Mouse (Mus musculus): Measurements from ENCODE around the gene Osbpl9. TPM values are rescaled to one million over a fixed set of nuclear protein-coding genes. Genes with fewer than 3 reads are reported as not detected.

The Osbpl9 gene
- polyA plus RNA-seq, 1 experiment from 2014 or later: 52.0 TPM

DNA sequence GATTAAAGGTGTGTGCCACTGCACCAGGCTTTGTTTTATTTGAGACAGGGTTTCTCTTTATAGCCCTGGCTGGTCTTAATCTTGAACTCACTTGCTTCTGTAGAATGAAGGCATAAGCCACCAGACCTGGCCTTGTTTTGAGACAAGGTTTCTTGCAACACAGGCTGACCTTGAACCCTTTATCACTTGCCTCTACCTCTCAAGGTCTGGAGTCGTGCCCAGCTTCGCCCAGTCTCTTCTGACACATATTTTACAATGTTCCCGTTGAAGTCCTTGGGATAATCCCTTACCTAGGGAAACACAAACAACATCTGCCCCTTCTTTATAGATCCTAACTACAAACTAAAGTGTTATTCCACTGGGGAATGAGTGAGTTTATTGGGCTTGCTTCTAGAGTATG lies 19.9 kb upstream of the Osbpl9 start:
- no peaks in the 10 kb centered on the region for H3K27me3 ChIP-seq (ENCODE audit: control insufficient read depth, insufficient read depth, low read length)
- no peak overlapping the region for H3K4me2 ChIP-seq (ENCODE audit: low read length)
- H3K9ac ChIP-seq (ENCODE audit: low read length): no peak overlapping the region
- peaks cover 4 to 16% of the 10 kb centered on the region in 2 experiments for H3K4me1 ChIP-seq (ENCODE audit: control insufficient read depth in 2 of 2, insufficient read depth in 2 of 2, low read length in 2 of 2)
- H3K36me3 ChIP-seq (ENCODE audit: control insufficient read depth, insufficient read depth, low read length): no peaks in the 10 kb centered on the region
- ATAC-seq (ENCODE audit: insufficient number of reproducible peaks, insufficient read depth, low FRiP score, low read depth): no peak
- 41% methylated on average over 3 of the region's 3 CpGs for WGBS
- no peaks in the 10 kb centered on the region for H3K9me3 ChIP-seq (ENCODE audit: control insufficient read depth, low read length)
- no peak overlapping the region for H3K4me3 ChIP-seq (ENCODE audit: control insufficient read depth in 1 of 2, insufficient read depth in 1 of 2, low read depth in 1 of 2, low read length in 2 of 2)
- no peak overlapping the region for H3K27ac ChIP-seq (replicated peaks in 1 of 2; ENCODE audit: control insufficient read depth in 1 of 2, insufficient read depth in 1 of 2, low read depth in 2 of 2, low read length in 2 of 2)

DNA sequence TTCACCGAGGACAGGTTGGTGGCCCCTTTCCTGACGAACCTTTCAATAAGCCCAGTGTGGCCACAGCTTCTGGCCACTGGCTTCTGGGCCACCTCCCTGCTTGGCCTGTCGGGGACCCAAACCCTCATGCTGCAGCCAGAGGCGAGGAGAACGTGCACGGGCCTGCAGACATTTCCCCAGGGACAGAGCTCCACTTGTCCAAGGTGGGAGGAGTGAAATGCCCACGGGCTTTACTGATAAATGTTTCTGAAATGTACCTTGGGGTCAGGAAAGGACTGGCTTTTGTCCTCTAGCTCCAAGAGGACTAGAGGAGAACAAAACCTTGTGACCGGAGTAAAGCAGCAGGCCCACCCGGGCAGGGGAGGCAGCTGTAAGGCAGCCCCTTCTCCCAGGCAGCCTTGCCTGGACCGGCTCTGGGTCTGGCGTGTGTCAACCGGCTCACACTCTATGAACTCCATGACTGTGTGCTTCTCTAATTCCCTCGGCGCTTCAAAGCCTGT lies 18.4 kb upstream of the Osbpl9 start:
- 55% methylated on average over 14 of the region's 14 CpGs for WGBS
- H3K4me1 ChIP-seq (ENCODE audit: control insufficient read depth in 2 of 2, insufficient read depth in 2 of 2, low read length in 2 of 2): peaks cover 3 to 13% of the 10 kb centered on the region in 2 experiments
- H3K27ac ChIP-seq (replicated peaks in 1 of 2; ENCODE audit: control insufficient read depth in 1 of 2, insufficient read depth in 1 of 2, low read depth in 2 of 2, low read length in 2 of 2): no peak overlapping the region
- no peaks in the 10 kb centered on the region for H3K36me3 ChIP-seq (ENCODE audit: control insufficient read depth, insufficient read depth, low read length)
- H3K27me3 ChIP-seq (ENCODE audit: control insufficient read depth, insufficient read depth, low read length): no peaks in the 10 kb centered on the region
- no peak overlapping the region for H3K4me3 ChIP-seq (ENCODE audit: control insufficient read depth in 1 of 2, insufficient read depth in 1 of 2, low read depth in 1 of 2, low read length in 2 of 2)
- H3K9me3 ChIP-seq (ENCODE audit: control insufficient read depth, low read length): no peaks in the 10 kb centered on the region
- ATAC-seq (ENCODE audit: insufficient number of reproducible peaks, insufficient read depth, low FRiP score, low read depth): no peak
- no peak overlapping the region for H3K9ac ChIP-seq (ENCODE audit: low read length)
- H3K4me2 ChIP-seq (ENCODE audit: low read length): no peak overlapping the region

DNA sequence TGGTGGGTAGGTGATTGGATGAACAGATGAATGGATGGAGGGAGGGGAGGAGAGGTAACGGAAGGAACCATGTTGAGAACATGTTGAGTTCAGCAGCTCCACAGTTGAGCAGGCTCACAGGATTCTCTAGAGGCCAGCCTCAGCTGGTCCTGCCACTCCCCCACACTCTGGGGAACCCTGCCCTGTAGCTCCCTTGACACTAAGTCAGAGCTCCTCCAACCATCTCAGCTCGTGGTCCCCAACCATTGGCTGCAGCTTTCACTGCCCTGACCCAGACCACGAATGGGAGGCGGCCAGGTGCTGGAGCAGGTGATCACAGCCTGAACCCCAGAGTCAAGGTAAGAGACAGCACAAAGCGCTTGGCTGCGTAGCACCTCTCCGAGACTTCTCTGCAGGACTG lies 15.9 kb upstream of the Osbpl9 start:
- Histone ChIP-seq H3K27me3 (ENCODE audit: control insufficient read depth, insufficient read depth, low read length) (no peaks in the 10 kb centered on the region), H3K36me3 (ENCODE audit: control insufficient read depth, insufficient read depth, low read length) (no peaks in the 10 kb centered on the region), H3K4me3 (ENCODE audit: control insufficient read depth in 1 of 2, insufficient read depth in 1 of 2, low read depth in 1 of 2, low read length in 2 of 2) (no peak overlapping the region), H3K9me3 (ENCODE audit: control insufficient read depth, low read length) (no peaks in the 10 kb centered on the region), H3K27ac (replicated peaks in 1 of 2; ENCODE audit: control insufficient read depth in 1 of 2, insufficient read depth in 1 of 2, low read depth in 2 of 2, low read length in 2 of 2) (no peak overlapping the region), H3K4me1 (ENCODE audit: control insufficient read depth in 2 of 2, insufficient read depth in 2 of 2, low read length in 2 of 2) (peaks cover 0 to 5% of the 10 kb centered on the region in 2 experiments; a peak in 1 of 4 replicates), H3K9ac (ENCODE audit: low read length) (no peak overlapping the region), H3K4me2 (ENCODE audit: low read length) (no peak overlapping the region)
- ATAC-seq (ENCODE audit: insufficient number of reproducible peaks, insufficient read depth, low FRiP score, low read depth): no peak
- 68% methylated on average over 7 of the region's 7 CpGs for WGBS

DNA sequence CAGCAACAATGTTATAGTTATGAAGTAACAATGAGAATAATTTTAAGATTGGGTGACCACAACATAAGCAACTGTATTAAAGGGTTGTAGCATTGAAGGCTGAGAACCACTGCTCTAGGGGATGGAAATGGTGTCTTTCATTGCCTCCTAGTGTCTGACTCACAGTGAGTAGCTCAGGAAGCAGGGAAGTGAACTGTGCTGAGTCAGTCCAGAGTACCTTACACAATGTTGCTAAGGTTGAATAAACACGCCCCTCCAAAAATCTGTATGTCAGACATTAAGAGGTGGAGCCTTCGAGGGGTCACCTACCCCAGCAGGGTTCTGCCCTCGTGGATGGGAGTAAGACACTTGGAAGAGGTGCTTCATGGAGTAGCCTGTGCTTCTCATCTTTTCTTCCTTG lies 11.9 kb upstream of the Osbpl9 start:
- Histone ChIP-seq H3K4me2 (ENCODE audit: low read length) (no peak overlapping the region), H3K36me3 (ENCODE audit: control insufficient read depth, insufficient read depth, low read length) (no peaks in the 10 kb centered on the region), H3K9ac (ENCODE audit: low read length) (no peak overlapping the region), H3K9me3 (ENCODE audit: control insufficient read depth, low read length) (no peaks in the 10 kb centered on the region), H3K4me3 (ENCODE audit: control insufficient read depth in 1 of 2, insufficient read depth in 1 of 2, low read depth in 1 of 2, low read length in 2 of 2) (no peak overlapping the region), H3K27ac (replicated peaks in 1 of 2; ENCODE audit: control insufficient read depth in 1 of 2, insufficient read depth in 1 of 2, low read depth in 2 of 2, low read length in 2 of 2) (no peak overlapping the region), H3K27me3 (ENCODE audit: control insufficient read depth, insufficient read depth, low read length) (no peaks in the 10 kb centered on the region), H3K4me1 (ENCODE audit: control insufficient read depth in 2 of 2, insufficient read depth in 2 of 2, low read length in 2 of 2) (no peaks in the 10 kb centered on the region; a peak in 1 of 4 replicates)
- ATAC-seq (ENCODE audit: insufficient number of reproducible peaks, insufficient read depth, low FRiP score, low read depth): no peak
- 65% methylated on average over 3 of the region's 3 CpGs for WGBS

DNA sequence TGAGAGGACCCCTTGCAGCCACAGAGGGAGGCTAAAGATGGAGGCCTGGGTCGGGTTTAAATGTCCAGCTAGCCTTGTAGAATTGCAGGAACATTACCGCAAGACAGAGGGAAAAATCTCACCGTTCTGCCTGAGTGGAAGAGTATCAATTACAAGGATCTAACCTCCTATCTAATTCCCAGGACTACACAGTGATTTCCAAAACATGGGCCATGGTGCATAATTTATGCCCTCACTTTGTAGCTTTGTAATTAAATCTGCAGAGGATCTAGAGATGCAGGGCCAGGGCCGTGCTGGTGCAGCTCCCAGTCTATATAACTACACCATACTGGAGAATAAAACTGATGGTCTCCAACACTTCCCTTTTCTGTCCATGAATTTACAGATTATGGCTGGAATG lies 8.8 kb upstream of the Osbpl9 start:
- 82% methylated on average over 4 of the region's 4 CpGs for WGBS

DNA sequence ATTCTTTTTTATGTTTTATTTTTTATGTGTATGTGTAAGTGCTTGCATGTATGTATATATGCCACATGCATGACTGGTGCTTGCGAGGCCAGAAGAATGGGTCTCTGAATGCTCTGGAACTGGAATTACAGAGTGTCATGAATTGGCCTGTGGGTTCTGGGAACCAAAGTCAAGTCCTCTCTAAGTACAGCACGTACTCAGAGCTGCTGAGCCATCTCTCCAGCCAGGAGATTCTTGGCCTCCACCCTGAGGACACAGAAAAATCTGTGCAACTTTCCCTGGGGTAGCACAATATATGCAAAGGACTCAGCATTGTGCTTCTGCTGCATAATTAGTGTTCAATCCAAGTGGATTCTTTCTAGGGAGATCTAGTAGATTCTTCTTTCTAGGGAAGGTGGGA lies 8.2 kb upstream of the Osbpl9 start:
- H3K4me3 ChIP-seq (ENCODE audit: control insufficient read depth in 1 of 2, insufficient read depth in 1 of 2, low read depth in 1 of 2, low read length in 2 of 2): no peak overlapping the region
- H3K9me3 ChIP-seq (ENCODE audit: control insufficient read depth, low read length): no peaks in the 10 kb centered on the region
- H3K9ac ChIP-seq (ENCODE audit: low read length): no peak overlapping the region
- H3K36me3 ChIP-seq (ENCODE audit: control insufficient read depth, insufficient read depth, low read length): no peaks in the 10 kb centered on the region
- no peak overlapping the region for H3K27ac ChIP-seq (replicated peaks in 1 of 2; ENCODE audit: control insufficient read depth in 1 of 2, insufficient read depth in 1 of 2, low read depth in 2 of 2, low read length in 2 of 2)
- WGBS: 77% methylated on average over 2 of the region's 2 CpGs
- H3K4me1 ChIP-seq (ENCODE audit: control insufficient read depth in 2 of 2, insufficient read depth in 2 of 2, low read length in 2 of 2): no peaks in the 10 kb centered on the region; a peak in 1 of 4 replicates
- H3K4me2 ChIP-seq (ENCODE audit: low read length): no peak overlapping the region
- no peaks in the 10 kb centered on the region for H3K27me3 ChIP-seq (ENCODE audit: control insufficient read depth, insufficient read depth, low read length)
- ATAC-seq (ENCODE audit: insufficient number of reproducible peaks, insufficient read depth, low FRiP score, low read depth): no peak

More for the DNA sequence above, 8.8 kb upstream of the Osbpl9 start:
- Histone ChIP-seq H3K9ac (ENCODE audit: low read length) (no peak overlapping the region), H3K4me1 (ENCODE audit: control insufficient read depth in 2 of 2, insufficient read depth in 2 of 2, low read length in 2 of 2) (no peaks in the 10 kb centered on the region; a peak in 1 of 4 replicates), H3K4me2 (ENCODE audit: low read length) (no peak overlapping the region), H3K36me3 (ENCODE audit: control insufficient read depth, insufficient read depth, low read length) (no peaks in the 10 kb centered on the region), H3K9me3 (ENCODE audit: control insufficient read depth, low read length) (no peaks in the 10 kb centered on the region), H3K27ac (replicated peaks in 1 of 2; ENCODE audit: control insufficient read depth in 1 of 2, insufficient read depth in 1 of 2, low read depth in 2 of 2, low read length in 2 of 2) (no peak overlapping the region), H3K4me3 (ENCODE audit: control insufficient read depth in 1 of 2, insufficient read depth in 1 of 2, low read depth in 1 of 2, low read length in 2 of 2) (no peak overlapping the region), H3K27me3 (ENCODE audit: control insufficient read depth, insufficient read depth, low read length) (no peaks in the 10 kb centered on the region)
- no peak for ATAC-seq (ENCODE audit: insufficient number of reproducible peaks, insufficient read depth, low FRiP score, low read depth)

DNA sequence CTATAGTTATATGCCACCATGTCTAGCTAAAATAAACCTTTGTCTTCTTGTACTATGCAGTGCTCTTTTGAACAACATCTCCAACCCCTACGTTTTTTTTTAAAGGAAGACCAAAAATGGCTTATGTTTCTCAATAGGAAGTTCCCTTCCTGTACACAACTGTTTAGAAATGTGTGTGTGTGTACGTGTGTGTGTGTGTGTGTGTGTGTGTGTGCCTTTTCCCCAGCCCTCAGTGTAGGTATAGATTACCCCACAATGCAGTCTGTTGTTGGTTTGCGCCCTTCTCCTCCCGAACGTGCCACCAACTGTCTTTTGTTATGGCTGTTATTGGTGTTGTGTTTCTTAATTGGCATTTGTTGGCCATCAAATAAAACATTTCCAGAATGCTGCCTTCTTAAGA lies 5.5 kb upstream of the Osbpl9 start:
- ATAC-seq (ENCODE audit: insufficient number of reproducible peaks, insufficient read depth, low FRiP score, low read depth): no peak
- H3K36me3 ChIP-seq (ENCODE audit: control insufficient read depth, insufficient read depth, low read length): no peaks in the 10 kb centered on the region
- H3K4me1 ChIP-seq (ENCODE audit: control insufficient read depth in 2 of 2, insufficient read depth in 2 of 2, low read length in 2 of 2): no peaks in the 10 kb centered on the region; a peak in 1 of 4 replicates
- 82% methylated on average over 5 of the region's 5 CpGs for WGBS
- H3K4me2 ChIP-seq (ENCODE audit: low read length): no peak overlapping the region
- H3K4me3 ChIP-seq (ENCODE audit: control insufficient read depth in 1 of 2, insufficient read depth in 1 of 2, low read depth in 1 of 2, low read length in 2 of 2): no peak overlapping the region
- H3K27me3 ChIP-seq (ENCODE audit: control insufficient read depth, insufficient read depth, low read length): no peaks in the 10 kb centered on the region
- no peak overlapping the region for H3K9ac ChIP-seq (ENCODE audit: low read length)
- H3K27ac ChIP-seq (replicated peaks in 1 of 2; ENCODE audit: control insufficient read depth in 1 of 2, insufficient read depth in 1 of 2, low read depth in 2 of 2, low read length in 2 of 2): no peak overlapping the region
- H3K9me3 ChIP-seq (ENCODE audit: control insufficient read depth, low read length): no peaks in the 10 kb centered on the region

DNA sequence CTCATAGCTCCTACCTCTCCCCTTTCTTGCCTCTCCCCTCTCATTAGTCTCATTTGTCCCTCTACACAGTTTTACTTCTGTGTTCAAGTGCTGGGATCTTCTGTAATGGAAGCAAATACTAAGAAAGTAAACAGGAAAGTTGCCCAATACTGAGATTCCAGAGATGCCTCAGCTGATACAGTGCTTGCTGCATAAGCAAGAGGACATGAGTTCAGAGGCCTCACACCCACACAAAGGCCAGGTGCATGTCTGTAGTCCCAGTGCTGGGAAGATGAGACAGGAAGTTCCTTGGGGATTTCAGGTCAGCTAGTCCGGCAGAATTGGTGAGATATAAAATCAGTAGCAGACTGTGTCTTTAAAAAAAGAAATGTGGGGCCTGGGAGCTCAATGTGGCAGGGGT lies 2.3 kb upstream of the Osbpl9 start:
- H3K9ac ChIP-seq (ENCODE audit: low read length): no peak overlapping the region
- no peak overlapping the region for H3K27ac ChIP-seq (replicated peaks in 1 of 2; ENCODE audit: control insufficient read depth in 1 of 2, insufficient read depth in 1 of 2, low read depth in 2 of 2, low read length in 2 of 2)
- no peak overlapping the region for H3K4me3 ChIP-seq (ENCODE audit: control insufficient read depth in 1 of 2, insufficient read depth in 1 of 2, low read depth in 1 of 2, low read length in 2 of 2)
- H3K27me3 ChIP-seq (ENCODE audit: control insufficient read depth, insufficient read depth, low read length): no peaks in the 10 kb centered on the region
- WGBS: 41% methylated on average over 1 of the region's 1 CpGs
- 0 out of 2 replicates have a peak, but pooled peaks cover under 1% of the 10 kb centered on the region for H3K36me3 ChIP-seq (ENCODE audit: control insufficient read depth, insufficient read depth, low read length)
- no peaks in the 10 kb centered on the region for H3K4me1 ChIP-seq (ENCODE audit: control insufficient read depth in 2 of 2, insufficient read depth in 2 of 2, low read length in 2 of 2)
- H3K9me3 ChIP-seq (ENCODE audit: control insufficient read depth, low read length): no peaks in the 10 kb centered on the region
- no peak overlapping the region for H3K4me2 ChIP-seq (ENCODE audit: low read length)
- no peak for ATAC-seq (ENCODE audit: insufficient number of reproducible peaks, insufficient read depth, low FRiP score, low read depth)
